Mouse (Mus musculus): ENCODE measurements around the gene Il34. TPM values are rescaled to one million over a fixed set of nuclear protein-coding genes. Genes with fewer than 3 reads are reported as not detected.

The Il34 gene
- polyA plus RNA-seq, 1 experiment from 2014 or later = 1.1 TPM

DNA sequence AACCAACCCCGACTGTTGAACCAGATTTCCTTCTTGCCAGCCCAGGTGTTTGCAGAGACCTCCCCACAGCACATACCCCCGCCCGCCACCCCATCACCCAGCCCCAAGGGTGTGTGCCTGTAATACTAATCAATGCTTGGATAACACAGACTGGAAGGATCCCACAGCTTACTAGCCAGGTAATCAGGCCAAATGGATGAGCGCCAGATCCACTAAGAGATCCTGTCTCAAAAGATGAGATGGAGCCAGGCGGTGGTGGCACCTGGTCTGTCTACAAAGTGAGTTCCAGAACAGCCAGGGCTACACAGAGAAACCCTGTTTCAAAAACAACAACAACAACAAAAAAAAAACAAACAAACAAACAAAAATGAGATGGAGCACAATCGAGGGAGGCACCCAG is 38.5 kb downstream of the Il34 start:
- no peak overlapping the region for H3K9ac ChIP-seq
- H3K27me3 ChIP-seq (replicated peaks) = no peaks in the 10 kb centered on the region
- H3K4me2 ChIP-seq (replicated peaks) = no peak overlapping the region
- no peak overlapping the region for H3K27ac ChIP-seq
- no peak for ATAC-seq
- WGBS = 71% methylated on average over 6 of the region's 6 CpGs
- H3K4me3 ChIP-seq (replicated peaks) = no peak overlapping the region
- H3K9me3 ChIP-seq = no peaks in the 10 kb centered on the region
- H3K36me3 ChIP-seq = no peaks in the 10 kb centered on the region
- no peaks in the 10 kb centered on the region for H3K4me1 ChIP-seq (replicated peaks)

DNA sequence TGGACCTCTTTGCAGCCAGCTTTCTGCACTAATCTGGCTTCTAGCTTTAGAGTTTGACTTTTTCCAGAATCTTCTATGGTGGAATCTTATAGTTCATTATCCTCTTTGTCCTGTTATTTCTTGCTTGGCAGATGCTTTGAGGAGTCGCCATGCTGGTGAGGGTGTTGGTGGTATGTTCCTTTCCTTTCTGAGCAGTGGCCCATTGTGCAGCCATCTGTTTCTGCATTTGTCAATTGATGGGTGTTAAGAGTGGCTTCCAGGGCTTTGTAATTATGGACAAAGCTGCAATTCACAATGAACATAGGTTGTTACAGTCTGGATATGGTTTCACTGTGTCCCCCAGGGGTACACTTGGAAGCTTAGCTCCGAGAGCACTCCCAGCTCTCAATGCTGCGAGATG is 41.1 kb downstream of the Il34 start:
- 84% methylated on average over 3 of the region's 3 CpGs for WGBS

DNA sequence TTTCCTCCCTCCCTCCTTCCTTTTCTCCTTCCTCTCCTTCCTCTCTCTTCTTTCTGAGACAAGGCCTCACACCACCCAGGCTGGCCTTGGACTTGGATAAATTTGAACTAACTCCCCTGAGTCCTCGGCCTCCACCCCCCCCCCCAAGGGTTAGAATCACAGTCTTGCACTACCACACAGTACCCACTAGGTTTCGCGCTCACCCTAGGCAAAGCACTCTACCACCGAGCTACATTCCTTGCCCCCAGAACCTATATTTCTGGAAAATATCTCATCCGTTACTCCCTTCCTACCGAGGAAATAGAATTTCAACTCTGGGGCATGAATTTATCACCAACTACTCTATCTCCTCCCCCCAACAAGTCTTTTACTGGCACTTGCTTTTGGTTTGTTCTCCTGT is 43.7 kb downstream of the Il34 start:
- WGBS = 46% methylated on average over 6 of the region's 6 CpGs

More for the DNA sequence above, 41.1 kb downstream of the Il34 start:
- Histone ChIP-seq H3K27ac (no peak overlapping the region), H3K9me3 (no peaks in the 10 kb centered on the region), H3K36me3 (no peaks in the 10 kb centered on the region), H3K4me3 (replicated peaks) (no peak overlapping the region), H3K27me3 (replicated peaks) (no peaks in the 10 kb centered on the region), H3K4me1 (replicated peaks) (peaks cover 7% of the 10 kb centered on the region; the same call in 1 of the 2 replicates), H3K4me2 (replicated peaks) (no peak overlapping the region), H3K9ac (no peak overlapping the region)
- no peak for ATAC-seq

DNA sequence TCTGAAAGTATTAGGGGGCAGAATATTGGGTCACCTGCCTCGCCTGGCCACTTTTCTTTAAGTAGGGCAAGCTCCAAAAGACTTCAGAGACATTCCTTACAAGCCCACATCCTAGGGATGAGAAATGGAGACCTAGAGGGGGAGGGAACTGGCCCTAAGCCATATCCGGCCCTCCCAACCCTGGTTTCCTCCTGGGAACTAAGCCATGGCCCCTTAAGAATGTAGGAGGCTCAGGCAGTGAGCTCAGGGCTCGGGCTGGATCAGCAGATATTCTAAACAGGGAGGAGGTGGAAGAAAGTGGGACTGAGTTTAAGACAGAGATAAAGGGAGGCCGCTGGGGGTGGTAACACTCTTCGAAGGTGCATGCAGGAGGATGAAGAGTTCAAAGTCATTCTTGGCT is 44.5 kb downstream of the Il34 start:
- H3K4me1 ChIP-seq (replicated peaks) = peaks cover 7% of the 10 kb centered on the region; the same call in 1 of the 2 replicates
- no peak overlapping the region for H3K4me2 ChIP-seq (replicated peaks)
- ATAC-seq = peak; percentile 69; the same call in 1 of the 2 replicates
- H3K36me3 ChIP-seq = no peaks in the 10 kb centered on the region
- H3K9ac ChIP-seq = no peak overlapping the region
- H3K9me3 ChIP-seq = no peaks in the 10 kb centered on the region
- H3K4me3 ChIP-seq (replicated peaks) = no peak overlapping the region
- H3K27me3 ChIP-seq (replicated peaks) = no peaks in the 10 kb centered on the region
- 43% methylated on average over 5 of the region's 5 CpGs for WGBS
- H3K27ac ChIP-seq = no peak overlapping the region

More for the DNA sequence above, 43.7 kb downstream of the Il34 start:
- H3K27ac ChIP-seq = no peak overlapping the region
- H3K9ac ChIP-seq = no peak overlapping the region
- no peaks in the 10 kb centered on the region for H3K27me3 ChIP-seq (replicated peaks)
- peaks cover 7% of the 10 kb centered on the region; the same call in 1 of the 2 replicates for H3K4me1 ChIP-seq (replicated peaks)
- H3K4me3 ChIP-seq (replicated peaks) = no peak overlapping the region
- ATAC-seq = no peak
- H3K36me3 ChIP-seq = no peaks in the 10 kb centered on the region
- no peaks in the 10 kb centered on the region for H3K9me3 ChIP-seq
- H3K4me2 ChIP-seq (replicated peaks) = no peak overlapping the region

- Histone ChIP-seq H3K4me2 (replicated peaks) (no peak overlapping the region), H3K27me3 (replicated peaks) (no peaks in the 10 kb centered on the region), H3K9me3 (no peaks in the 10 kb centered on the region), H3K4me3 (replicated peaks) (no peak overlapping the region), H3K4me1 (replicated peaks) (peaks cover 7% of the 10 kb centered on the region; the same call in 1 of the 2 replicates), H3K27ac (no peak overlapping the region), H3K9ac (no peak overlapping the region), H3K36me3 (no peaks in the 10 kb centered on the region)
- peak; percentile 23; the same call in 1 of the 2 replicates for ATAC-seq
- 60% methylated on average over 7 of the region's 7 CpGs for WGBS
These were observed 45.3 kb downstream of the Il34 start for GRCm38 (mm10) chr8:110760280-110760940.

GRCm38 (mm10) chr8:110756196-110756595 is 49.5 kb downstream of the Il34 start:
- Histone ChIP-seq H3K36me3 (no peaks in the 10 kb centered on the region), H3K4me3 (replicated peaks) (no peak overlapping the region), H3K4me2 (replicated peaks) (no peak overlapping the region), H3K9ac (no peak overlapping the region), H3K4me1 (replicated peaks) (peaks cover 9% of the 10 kb centered on the region; the same call in 1 of the 2 replicates), H3K9me3 (no peaks in the 10 kb centered on the region), H3K27ac (no peak overlapping the region), H3K27me3 (replicated peaks) (no peaks in the 10 kb centered on the region)
- ATAC-seq = no peak
- WGBS = 81% methylated on average over 5 of the region's 5 CpGs

GRCm38 (mm10) chr8:110755511-110756170 is 50.1 kb downstream of the Il34 start:
- no peak for ATAC-seq
- H3K36me3 ChIP-seq = no peaks in the 10 kb centered on the region
- peaks cover 5% of the 10 kb centered on the region; the same call in 1 of the 2 replicates for H3K4me1 ChIP-seq (replicated peaks)
- no peak overlapping the region for H3K27ac ChIP-seq
- no peak overlapping the region for H3K4me3 ChIP-seq (replicated peaks)
- no peak overlapping the region for H3K4me2 ChIP-seq (replicated peaks)
- peak overlapping the region; percentile 17; the same call in 1 of the 2 replicates for H3K9ac ChIP-seq
- no peaks in the 10 kb centered on the region for H3K9me3 ChIP-seq
- no peaks in the 10 kb centered on the region for H3K27me3 ChIP-seq (replicated peaks)
- 62% methylated on average over 15 of the region's 15 CpGs for WGBS

DNA sequence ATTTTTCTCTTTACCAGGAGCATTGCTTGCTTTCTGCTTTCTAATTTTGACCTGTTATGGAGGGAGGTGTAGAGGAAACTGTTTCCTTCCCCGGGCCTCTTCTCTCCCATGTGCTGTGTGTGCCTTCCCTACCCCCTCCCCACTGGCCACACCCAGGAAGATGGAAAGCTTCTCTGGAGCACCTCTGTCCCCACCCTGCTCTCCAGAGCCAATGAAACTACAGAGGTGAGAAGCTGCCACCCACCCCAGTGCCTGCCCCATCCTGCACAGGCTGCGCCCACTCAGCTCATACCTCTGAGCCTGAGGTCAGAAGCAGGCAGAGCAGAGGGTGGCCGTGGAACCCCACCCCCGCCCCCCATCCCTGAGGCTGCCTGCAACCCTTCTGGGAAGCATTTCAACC is 51.0 kb downstream of the Il34 start:
- 44% methylated on average over 4 of the region's 4 CpGs for WGBS
- Histone ChIP-seq H3K4me1 (replicated peaks) (peaks cover 5% of the 10 kb centered on the region; the same call in 1 of the 2 replicates), H3K9me3 (no peaks in the 10 kb centered on the region), H3K4me2 (replicated peaks) (no peak overlapping the region), H3K27ac (no peak overlapping the region), H3K36me3 (no peaks in the 10 kb centered on the region), H3K27me3 (replicated peaks) (no peaks in the 10 kb centered on the region), H3K4me3 (replicated peaks) (no peak overlapping the region), H3K9ac (0 out of 2 replicates have a peak overlapping the region, but pooled peaks have one; percentile 10)
- ATAC-seq = peak; percentile 56

- no peaks in the 10 kb centered on the region for H3K27me3 ChIP-seq (replicated peaks)
- ATAC-seq = no peak
- WGBS = 79% methylated on average over 5 of the region's 5 CpGs
These were observed 54.2 kb downstream of the Il34 start for GRCm38 (mm10) chr8:110751490-110751889.

GRCm38 (mm10) chr8:110750269-110750668 is 55.5 kb downstream of the Il34 start:
- H3K27ac ChIP-seq = no peak overlapping the region
- no peaks in the 10 kb centered on the region for H3K9me3 ChIP-seq
- no peak overlapping the region for H3K4me2 ChIP-seq (replicated peaks)
- no peak for ATAC-seq
- no peaks in the 10 kb centered on the region for H3K27me3 ChIP-seq (replicated peaks)
- 36% methylated on average over 13 of the region's 13 CpGs for WGBS
- H3K36me3 ChIP-seq = no peaks in the 10 kb centered on the region
- H3K4me3 ChIP-seq (replicated peaks) = no peak overlapping the region
- no peak overlapping the region for H3K9ac ChIP-seq
- peaks cover 5% of the 10 kb centered on the region; the same call in 1 of the 2 replicates for H3K4me1 ChIP-seq (replicated peaks)

More at GRCm38 (mm10) chr8:110751490-110751889, 54.2 kb downstream of the Il34 start:
- no peak overlapping the region for H3K9ac ChIP-seq
- H3K36me3 ChIP-seq = no peaks in the 10 kb centered on the region
- no peak overlapping the region for H3K4me2 ChIP-seq (replicated peaks)
- no peaks in the 10 kb centered on the region for H3K9me3 ChIP-seq
- peaks cover 5% of the 10 kb centered on the region; the same call in 1 of the 2 replicates for H3K4me1 ChIP-seq (replicated peaks)
- H3K27ac ChIP-seq = no peak overlapping the region
- no peak overlapping the region for H3K4me3 ChIP-seq (replicated peaks)

DNA sequence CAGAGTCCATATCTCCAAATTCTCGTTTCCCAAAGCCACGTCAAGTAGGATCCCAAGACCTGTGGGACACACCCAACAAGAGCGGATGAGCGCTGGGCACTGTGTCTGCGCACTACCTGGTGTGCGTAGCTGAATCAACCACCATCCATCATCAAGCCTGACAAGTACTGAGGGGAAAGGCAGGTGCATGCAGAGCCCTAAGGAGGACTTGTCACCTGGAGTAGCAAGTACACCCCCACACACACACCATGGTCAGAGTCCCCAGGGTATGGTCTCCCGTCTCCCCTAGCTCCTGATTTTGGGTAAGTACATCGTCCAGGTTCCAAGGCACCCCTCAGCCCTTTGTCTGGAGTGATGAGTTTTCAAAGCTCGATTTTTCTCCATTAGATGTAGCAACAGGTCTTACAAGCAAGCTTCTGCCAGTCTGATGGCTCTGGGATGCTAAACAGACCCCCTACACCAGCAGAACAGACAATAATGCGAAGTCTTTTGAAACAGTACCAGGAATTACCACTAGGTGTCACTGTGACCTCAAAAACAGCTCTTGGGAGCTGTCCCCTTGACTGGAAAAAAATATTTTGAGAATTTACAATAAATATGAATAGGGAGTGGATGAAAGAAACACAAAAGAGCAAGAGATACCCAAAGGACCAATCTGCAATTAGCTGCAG is 56.1 kb downstream of the Il34 start:
- H3K4me3 ChIP-seq (replicated peaks) = no peak overlapping the region

GRCm38 (mm10) chr8:110746661-110747060 is 59.1 kb downstream of the Il34 start:
- H3K4me2 ChIP-seq (replicated peaks) = no peak overlapping the region
- no peak overlapping the region for H3K9ac ChIP-seq
- H3K27ac ChIP-seq = no peak overlapping the region
- no peaks in the 10 kb centered on the region for H3K36me3 ChIP-seq
- H3K27me3 ChIP-seq (replicated peaks) = no peaks in the 10 kb centered on the region
- WGBS = 71% methylated on average over 9 of the region's 9 CpGs
- H3K4me3 ChIP-seq (replicated peaks) = no peak overlapping the region
- H3K9me3 ChIP-seq = no peaks in the 10 kb centered on the region
- ATAC-seq = no peak
- no peaks in the 10 kb centered on the region for H3K4me1 ChIP-seq (replicated peaks)

More for the DNA sequence above, 56.1 kb downstream of the Il34 start:
- WGBS = 60% methylated on average over 10 of the region's 10 CpGs
- Histone ChIP-seq H3K4me2 (replicated peaks) (no peak overlapping the region), H3K36me3 (no peaks in the 10 kb centered on the region), H3K27me3 (replicated peaks) (no peaks in the 10 kb centered on the region), H3K9ac (no peak overlapping the region), H3K27ac (no peak overlapping the region), H3K9me3 (no peaks in the 10 kb centered on the region), H3K4me1 (replicated peaks) (no peaks in the 10 kb centered on the region)
- ATAC-seq = peak; percentile 24; the same call in 1 of the 2 replicates
